Mouse (Mus musculus): ENCODE data around the gene Tmem72.

The Tmem72 gene

DNA sequence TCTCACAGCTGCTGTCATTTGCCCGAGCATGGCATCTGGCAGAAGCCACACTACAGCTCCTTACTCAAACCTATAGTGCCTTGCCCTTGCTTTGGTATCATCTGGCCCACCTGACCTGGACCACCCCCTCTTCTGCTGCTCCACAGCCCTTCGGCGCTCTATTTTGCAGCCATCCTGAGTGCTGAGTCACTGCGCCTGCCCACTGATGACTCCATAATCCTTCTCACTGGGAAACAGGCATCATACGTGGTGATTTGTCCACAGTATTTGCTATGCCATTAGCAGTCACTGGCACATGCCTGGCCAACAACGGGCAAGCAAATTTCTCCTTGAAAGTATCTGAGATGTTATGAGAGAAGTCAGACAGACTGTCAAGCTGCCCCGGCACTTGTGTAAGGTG lies 66.9 kb downstream of the Tmem72 start:
- DNase-seq (ENCODE audit: low spot score in 2 of 2), result no peak

- no peak for DNase-seq (ENCODE audit: low spot score in 2 of 2)
These were observed 69.0 kb downstream of the Tmem72 start for GRCm38 (mm10) chr6:116647763-116648162.

- no peak for DNase-seq (ENCODE audit: low spot score in 2 of 2)
These were observed 72.4 kb downstream of the Tmem72 start for GRCm38 (mm10) chr6:116644335-116644734.

- no peak for DNase-seq (ENCODE audit: low spot score in 2 of 2)
These were observed 72.8 kb downstream of the Tmem72 start for GRCm38 (mm10) chr6:116643881-116644280.

DNA sequence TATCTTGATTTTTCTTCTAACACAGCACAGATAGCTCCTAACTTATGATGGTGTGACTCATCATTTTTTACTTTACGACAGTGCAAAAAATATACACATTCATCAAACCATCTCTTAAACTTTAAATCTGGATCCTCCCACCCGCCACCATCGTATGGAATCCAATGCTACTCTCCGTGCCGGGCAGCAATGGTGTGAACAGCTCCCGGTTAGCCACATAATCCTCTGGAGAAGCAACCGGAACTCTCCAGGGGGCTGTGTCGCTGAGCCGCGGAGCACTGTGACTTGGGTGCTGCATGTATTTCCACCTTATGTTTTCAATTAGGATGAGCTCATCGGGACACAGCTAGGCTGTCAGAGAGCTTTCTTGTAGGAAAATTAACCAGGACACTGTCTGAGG lies 73.8 kb downstream of the Tmem72 start:
- peak in 1 of 2 experiments; percentile 66 for DNase-seq (ENCODE audit: low spot score in 2 of 2)

GRCm38 (mm10) chr6:116639663-116640062 lies 77.0 kb downstream of the Tmem72 start:
- no peak for DNase-seq (ENCODE audit: low spot score in 2 of 2)

DNA sequence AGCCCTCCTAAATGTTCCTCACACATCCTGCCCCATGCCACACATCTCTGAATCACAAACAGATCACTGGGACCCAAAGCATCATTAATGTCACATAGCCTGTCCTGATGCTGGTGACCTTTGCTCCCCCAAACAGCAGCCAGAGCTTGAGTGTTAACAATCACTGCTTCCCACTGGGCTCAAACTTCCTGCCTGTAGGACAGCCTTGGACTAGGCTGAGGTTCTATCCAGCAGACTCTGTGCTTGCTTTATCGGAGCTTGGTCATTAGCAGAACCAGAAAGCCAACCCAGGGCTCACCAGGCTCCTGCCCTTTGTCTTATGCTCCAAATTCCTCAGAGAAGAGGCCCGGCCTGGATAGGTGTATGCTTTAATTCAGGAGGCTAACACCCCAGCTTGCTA lies 77.8 kb downstream of the Tmem72 start:
- no peak for DNase-seq (ENCODE audit: low spot score in 2 of 2)

DNA sequence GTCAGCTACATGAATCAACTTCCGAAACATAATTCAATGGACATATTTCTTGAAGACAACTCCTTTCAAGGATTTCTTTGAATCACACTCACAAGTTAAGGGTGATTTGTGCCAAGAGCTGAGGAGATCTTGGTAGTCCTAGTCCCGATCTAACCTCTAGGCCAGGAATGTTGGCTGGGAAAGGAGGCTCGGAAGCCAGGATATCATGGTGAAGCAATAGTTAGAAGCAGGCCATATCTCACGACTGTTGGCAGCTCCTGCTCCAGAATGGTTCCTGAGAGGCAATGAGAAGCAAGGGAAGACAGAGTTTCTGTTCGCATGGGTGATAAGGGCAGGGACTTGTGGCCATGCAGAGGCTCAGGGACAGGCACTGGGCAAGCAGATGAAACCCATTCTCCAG lies 79.2 kb downstream of the Tmem72 start:
- no peak for DNase-seq (ENCODE audit: low spot score in 2 of 2)

- DNase-seq (ENCODE audit: low spot score in 2 of 2), result no peak
These were observed 80.0 kb downstream of the Tmem72 start for GRCm38 (mm10) chr6:116636581-116637235.

DNA sequence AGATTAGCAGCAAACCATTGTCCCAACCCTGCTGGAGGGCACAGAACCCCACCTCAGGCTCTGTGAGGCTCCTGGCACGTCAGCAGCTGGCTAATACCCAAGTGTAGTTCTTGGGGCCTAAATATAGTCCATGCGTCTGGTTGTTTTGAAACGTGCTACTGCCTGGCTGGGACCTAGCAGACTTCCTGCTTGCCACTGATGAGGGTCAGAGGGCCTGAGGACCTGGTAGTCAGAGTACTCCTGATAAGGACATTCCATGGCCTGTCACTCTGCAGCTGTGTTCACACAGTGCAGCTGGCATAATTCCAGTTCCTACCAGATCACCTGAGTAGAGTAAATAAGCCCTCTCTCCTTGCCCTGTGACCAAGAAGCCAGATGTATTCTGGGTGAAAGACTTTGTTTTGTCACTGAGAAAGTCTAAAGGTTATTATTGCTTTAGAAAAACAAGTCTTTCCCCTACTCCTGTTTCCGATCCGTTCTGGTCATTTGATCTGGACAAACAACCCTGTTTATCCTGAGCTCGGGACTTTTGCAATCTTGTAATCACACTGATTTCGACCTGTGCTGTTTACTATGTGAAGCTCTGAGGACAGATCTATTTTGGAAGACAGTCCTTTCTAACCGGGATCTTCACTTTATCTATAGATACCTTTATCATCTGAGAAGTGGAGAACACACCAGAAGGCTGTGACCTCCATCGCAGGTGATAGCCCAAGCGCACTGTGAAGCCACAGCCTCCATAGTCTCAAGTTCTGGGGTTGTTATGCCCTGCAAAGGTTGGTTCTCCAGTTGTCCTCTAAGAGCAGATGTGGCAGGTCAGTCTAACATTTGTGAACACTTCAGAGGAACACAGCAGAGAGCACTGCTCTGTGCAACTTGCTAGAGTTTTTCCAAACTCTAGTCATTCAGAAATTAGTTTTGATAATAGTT lies 81.2 kb downstream of the Tmem72 start:
- no peak for DNase-seq (ENCODE audit: low spot score in 2 of 2)

DNA sequence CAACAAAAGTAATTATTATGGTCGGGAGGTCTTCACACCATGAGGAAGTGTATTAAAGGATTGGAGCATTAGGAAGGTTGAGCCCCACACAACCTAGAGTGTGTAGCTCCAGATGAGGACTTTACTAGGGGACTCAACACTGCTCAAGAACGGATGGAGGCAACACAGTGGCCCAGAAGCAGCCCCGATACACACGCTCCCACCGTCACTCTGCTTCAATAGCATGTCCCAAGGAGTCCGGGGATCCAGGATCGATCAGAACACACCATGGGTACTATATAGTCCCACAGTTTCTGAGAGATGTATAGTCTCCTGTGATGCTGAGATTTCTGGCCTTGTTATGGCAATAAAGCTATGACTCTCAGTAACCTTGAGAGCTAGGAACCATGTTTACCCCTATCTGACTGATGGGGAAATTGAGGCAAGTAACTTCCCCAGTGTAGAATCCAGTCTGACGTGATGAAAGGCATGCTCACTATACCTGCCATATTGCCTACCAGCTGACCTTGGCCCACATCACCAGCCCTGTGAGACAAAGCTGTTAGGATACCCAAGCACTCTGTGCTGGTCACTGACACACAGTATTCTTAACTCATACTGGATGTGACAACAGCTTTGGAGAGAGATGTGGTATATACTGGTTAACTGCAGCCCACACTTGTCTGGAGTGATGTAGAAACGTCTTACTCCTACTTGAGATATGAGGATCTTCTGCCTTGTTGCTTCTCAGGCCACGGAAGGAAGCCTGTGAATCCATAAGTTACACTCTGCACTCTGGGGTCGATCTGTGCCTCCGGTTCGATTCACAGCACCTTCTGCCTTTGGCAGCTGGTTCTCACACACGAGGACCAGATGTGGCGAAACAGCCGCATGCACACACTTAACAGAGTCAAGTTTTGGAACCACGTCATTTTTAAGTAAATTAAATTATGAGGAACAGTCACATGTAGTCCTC lies 82.7 kb downstream of the Tmem72 start:
- DNase-seq (ENCODE audit: low spot score in 2 of 2), result no peak

DNA sequence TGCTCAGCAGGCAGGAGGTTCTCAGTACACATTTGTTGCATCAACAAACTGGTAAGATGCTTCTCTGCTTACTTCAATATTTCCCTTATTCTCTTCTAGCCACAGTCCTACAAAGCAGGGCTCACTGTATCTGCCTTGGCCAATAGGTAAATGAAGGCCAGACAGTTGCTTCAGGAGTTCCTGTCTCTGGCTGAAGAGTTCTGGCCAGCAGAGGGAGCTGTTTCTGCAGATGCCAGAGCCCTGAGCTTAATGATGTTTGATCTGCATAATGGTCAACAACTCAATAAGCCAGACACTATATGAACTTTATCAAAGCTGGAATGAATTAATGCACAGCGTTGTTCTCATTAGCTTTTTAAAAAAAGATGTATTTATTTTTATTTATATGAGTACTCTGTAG lies 84.6 kb downstream of the Tmem72 start:
- DNase-seq (ENCODE audit: low spot score in 2 of 2), result peak in 1 of 2 experiments; percentile 80

DNA sequence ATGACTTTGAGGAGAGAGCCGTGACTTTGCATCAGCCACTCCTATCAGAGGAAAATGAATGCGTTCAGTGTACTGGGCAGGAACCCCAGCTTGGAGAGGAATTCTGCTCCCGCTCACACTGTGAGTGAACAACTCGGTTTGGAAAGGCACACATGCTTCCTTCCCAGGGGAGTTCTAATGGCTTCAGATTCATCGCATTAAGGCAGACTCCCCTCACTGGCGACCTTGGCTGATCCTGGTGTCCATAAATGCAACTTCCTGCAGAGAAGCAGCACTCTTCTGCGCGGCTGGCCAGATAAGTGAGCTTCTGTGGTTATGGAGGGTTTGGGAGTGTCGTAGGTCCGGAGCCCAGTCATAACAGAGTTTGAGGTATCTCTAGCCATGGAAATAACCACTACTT lies 86.9 kb downstream of the Tmem72 start:
- no peak for DNase-seq (ENCODE audit: low spot score in 2 of 2)
